Mouse (Mus musculus) C2C12 (cell line): ENCODE measurements around the gene Baz2a. TPM values are rescaled to one million over a fixed set of nuclear protein-coding genes. Genes with fewer than 3 reads are reported as not detected.
"Not testable (repeated sequence)": the region's sequence is repeated elsewhere in the genome, so short reads cannot be mapped to it uniquely, and the experiment has no call there.

Source experiments
- H3K27me3 ChIP-seq: one replicate; pipeline ENCODE4 v1.6.1; 2011; ENCODE audit not compliant: control insufficient read depth, insufficient read depth, insufficient read length
- H3K36me3 ChIP-seq: one replicate; pipeline ENCODE4 v1.6.1; 2011; ENCODE audit not compliant: control insufficient read depth, insufficient read depth
- H3K4me3 ChIP-seq: one replicate; pipeline ENCODE4 v1.5.1; 2011; ENCODE audit warnings: mild to moderate bottlenecking, control low read depth; ENCODE audit not compliant: poor library complexity, insufficient read depth, severe bottlenecking
- H3K79me2 ChIP-seq: one replicate; pipeline ENCODE4 v1.6.1; 2011; ENCODE audit not compliant: control insufficient read depth, insufficient read depth
- H3K79me3 ChIP-seq: one replicate; pipeline ENCODE4 v1.6.1; 2011; ENCODE audit warnings: low read depth, control low read depth
- H3ac ChIP-seq: one replicate; pipeline ENCODE3; 2011; ENCODE audit warnings: low read depth; ENCODE audit not compliant: control insufficient read depth, insufficient read length
- CEBPB ChIP-seq: IDR thresholded peaks from one replicate; pipeline ENCODE4 v1.6.1; 2011; ENCODE audit warnings: low read depth, mild to moderate bottlenecking, control low read depth, moderate library complexity
- CTCF ChIP-seq: IDR thresholded peaks from one replicate; pipeline ENCODE4 v1.5.1; 2011; ENCODE audit not compliant: control insufficient read depth, insufficient read depth, insufficient read length
- FOSL1 ChIP-seq: IDR thresholded peaks from one replicate; pipeline ENCODE4 v1.8.0; 2011; ENCODE audit warnings: mild to moderate bottlenecking, low read length; ENCODE audit not compliant: poor library complexity, insufficient read depth, severe bottlenecking
- MAX ChIP-seq: IDR thresholded peaks from one replicate; pipeline ENCODE4 v1.6.1; 2011; ENCODE audit warnings: mild to moderate bottlenecking, control low read depth
- MYOD1 ChIP-seq: IDR thresholded peaks from one replicate; pipeline ENCODE4 v1.6.1; 2011; ENCODE audit warnings: low read depth; ENCODE audit not compliant: control insufficient read depth, insufficient read length
- MYOG ChIP-seq: IDR thresholded peaks from one replicate; pipeline ENCODE4 v1.6.1; 2011; ENCODE audit not compliant: control insufficient read depth, insufficient read length; ENCODE audit errors: extremely low read depth
- USF1 ChIP-seq: IDR thresholded peaks from one replicate; pipeline ENCODE4 v1.6.1; 2011; ENCODE audit warnings: low read depth, mild to moderate bottlenecking, control low read depth, moderate library complexity
- polyA plus RNA-seq: library from polyadenylated mRNA; unstranded; fragments of >200 nt; fragmentation: generic; extraction: Trizol; gene quantifications from one replicate; pipeline ENCODE4 v1.2.1, GENCODE M21; 2012; ENCODE audit warnings: missing spikeins

Baz2a gene
- polyA plus RNA-seq, 1 experiment = 8.2 TPM

- TF ChIP-seq CTCF = peak; percentile 16
- no peak for TF ChIP-seq MYOG
- H3K36me3 ChIP-seq = peaks cover 72% of the 10 kb centered on the region
- H3K79me2 ChIP-seq = peaks cover 57% of the 10 kb centered on the region
- no peak overlapping the region for H3ac ChIP-seq
- no peaks in the 10 kb centered on the region for H3K27me3 ChIP-seq
- peaks cover 43% of the 10 kb centered on the region for H3K79me3 ChIP-seq
- H3K4me3 ChIP-seq = no peak overlapping the region
Measured at GRCm38 (mm10) chr10:128086391-128086790, 5.0 kb upstream of the Baz2a start.

- Histone ChIP-seq H3K79me2 (peaks cover 57% of the 10 kb centered on the region), H3K36me3 (peaks cover 72% of the 10 kb centered on the region), H3K79me3 (peaks cover 43% of the 10 kb centered on the region)
- H3ac ChIP-seq, H3K27me3 ChIP-seq, H3K4me3 ChIP-seq: not testable (repeated sequence)
Measured at GRCm38 (mm10) chr10:128087216-128087615, 4.2 kb upstream of the Baz2a start.

GRCm38 (mm10) chr10:128088181-128088580 lies 3.2 kb upstream of the Baz2a start:
- Histone ChIP-seq H3ac (no peak overlapping the region), H3K79me2 (peaks cover 54% of the 10 kb centered on the region)

GRCm38 (mm10) chr10:128089842-128090241 lies 1.5 kb upstream of the Baz2a start:
- peaks cover 38% of the 10 kb centered on the region for H3K79me2 ChIP-seq
- TF ChIP-seq FOSL1 (no peak), USF1 (no peak), CEBPB (no peak), CTCF (no peak), MYOG (no peak), MYOD1 (no peak), MAX (no peak)
- H3K36me3 ChIP-seq = peaks cover 60% of the 10 kb centered on the region

More at GRCm38 (mm10) chr10:128088181-128088580, 3.2 kb upstream of the Baz2a start:
- H3K4me3 ChIP-seq = no peak overlapping the region
- no peak for TF ChIP-seq FOSL1
- TF ChIP-seq CEBPB = no peak
- TF ChIP-seq MAX = no peak
- no peak for TF ChIP-seq CTCF
- no peak for TF ChIP-seq MYOD1
- no peak for TF ChIP-seq MYOG
- TF ChIP-seq USF1 = no peak
- no peaks in the 10 kb centered on the region for H3K27me3 ChIP-seq
- peaks cover 72% of the 10 kb centered on the region for H3K36me3 ChIP-seq
- H3K79me3 ChIP-seq = peaks cover 41% of the 10 kb centered on the region

GRCm38 (mm10) chr10:128090651-128091563 lies 470 bp upstream of the Baz2a start:
- TF ChIP-seq CEBPB (no peak), FOSL1 (no peak), MYOG (no peak), MYOD1 (no peak), CTCF (peak; percentile 43)
- Histone ChIP-seq H3K27me3 (no peaks in the 10 kb centered on the region), H3K36me3 (peaks cover 49% of the 10 kb centered on the region), H3ac (no peak overlapping the region), H3K79me2 (peaks cover 27% of the 10 kb centered on the region), H3K4me3 (peak overlapping the region; percentile 55), H3K79me3 (peaks cover 14% of the 10 kb centered on the region)

More at GRCm38 (mm10) chr10:128089842-128090241, 1.5 kb upstream of the Baz2a start:
- H3K79me3 ChIP-seq = peaks cover 24% of the 10 kb centered on the region
- H3K27me3 ChIP-seq = no peaks in the 10 kb centered on the region
- H3ac ChIP-seq = no peak overlapping the region
- no peak overlapping the region for H3K4me3 ChIP-seq
